Mouse (Mus musculus) liver, embryonic 16.5 days (tissue): ENCODE measurements at regions not wholly inside any gene's neighbourhood (a gene's known extent, or its start where the extent isn't known, plus 50 kb on each side); places are given as distances from the start of the nearest gene placed in this dataset.

Experiments
- ATAC-seq: fragments of 200-750 bp; cut with Nextera tagmentation; 2 replicates; pipeline ENCODE4 v1.8.0; 2017; ENCODE audit warnings: low read depth, mild to moderate bottlenecking, moderate number of reproducible peaks, moderate library complexity
- H3K27ac ChIP-seq: fragments of 300-500 bp; sonication (generic); 2 replicates; pipeline ENCODE4 v1.5.1; 2014; ENCODE audit warnings: mild to moderate bottlenecking, low read length
- H3K27me3 ChIP-seq: fragments of 300-500 bp; sonication (generic); 2 replicates; pipeline ENCODE4 v1.6.1; 2014; ENCODE audit warnings: low read depth, low read length, mixed read lengths; ENCODE audit not compliant: control insufficient read depth, insufficient read depth
- H3K36me3 ChIP-seq: fragments of 300-500 bp; sonication (generic); 2 replicates; pipeline ENCODE4 v1.6.1; 2014; ENCODE audit warnings: mild to moderate bottlenecking; ENCODE audit not compliant: control insufficient read depth, insufficient read depth
- H3K4me1 ChIP-seq: fragments of 300-500 bp; sonication (generic); 2 replicates; pipeline ENCODE4 v1.6.1; 2014; ENCODE audit warnings: low read depth, low read length, mixed read lengths; ENCODE audit not compliant: control insufficient read depth
- H3K4me2 ChIP-seq: fragments of 300-500 bp; sonication (generic); 2 replicates; pipeline ENCODE4 v1.6.1; 2014; ENCODE audit warnings: low read depth, low read length, mixed read lengths
- H3K4me3 ChIP-seq: fragments of 300-500 bp; sonication (generic); 2 replicates; pipeline ENCODE4 v1.5.1; 2014; ENCODE audit warnings: low read depth, mild to moderate bottlenecking, low read length
- H3K9ac ChIP-seq: fragments of 300-500 bp; sonication (generic); 2 replicates; pipeline ENCODE4 v1.6.1; 2014; ENCODE audit warnings: low read depth, low read length
- H3K9me3 ChIP-seq: fragments of 300-500 bp; sonication (generic); replicated peaks from 2 replicates; pipeline ENCODE4 v1.6.1; 2016; ENCODE audit warnings: low read length; ENCODE audit not compliant: control insufficient read depth
- WGBS: fragments of 180-500 bp; shearing (Covaris S2); extraction: QIAGEN DNeasy Blood & Tissue Kit; methylation state at CpG from one replicate; pipeline ENCODE4 v1.1.7; 2014; ENCODE audit not compliant: insufficient replicate concordance; 5-methylcytosine and 5-hydroxymethylcytosine counted together

- no peaks in the 10 kb centered on the region for H3K36me3 ChIP-seq
- 50% methylated on average over 21 of the region's 21 CpGs for WGBS
- no peak for ATAC-seq
Observed at GRCm38 (mm10) chr5:118841210-118842016, 280.9 kb downstream of the Med13l start.

GRCm38 (mm10) chr5:118842017-118842396 is 281.5 kb downstream of the Med13l start:
- no peak for ATAC-seq
- 45% methylated on average over 10 of the region's 10 CpGs for WGBS
- H3K4me2 ChIP-seq: no peak overlapping the region
- no peak overlapping the region for H3K27ac ChIP-seq
- no peak overlapping the region for H3K9ac ChIP-seq
- H3K9me3 ChIP-seq: no peaks in the 10 kb centered on the region
- H3K4me1 ChIP-seq: no peaks in the 10 kb centered on the region
- H3K36me3 ChIP-seq: no peaks in the 10 kb centered on the region
- H3K4me3 ChIP-seq: no peak overlapping the region
- no peaks in the 10 kb centered on the region for H3K27me3 ChIP-seq

More at GRCm38 (mm10) chr5:118841210-118842016, 280.9 kb downstream of the Med13l start:
- Histone ChIP-seq H3K9ac (no peak overlapping the region), H3K4me1 (no peaks in the 10 kb centered on the region), H3K4me2 (no peak overlapping the region), H3K9me3 (no peaks in the 10 kb centered on the region), H3K27me3 (no peaks in the 10 kb centered on the region), H3K4me3 (no peak overlapping the region), H3K27ac (no peak overlapping the region)

GRCm38 (mm10) chr5:118857001-118857400 is 296.5 kb downstream of the Med13l start:
- no peak overlapping the region for H3K4me3 ChIP-seq
- 45% methylated on average over 12 of the region's 12 CpGs for WGBS

GRCm38 (mm10) chr5:118861143-118861847 is 300.8 kb downstream of the Med13l start:
- H3K4me3 ChIP-seq: no peak overlapping the region
- H3K9ac ChIP-seq: no peak overlapping the region
- no peak overlapping the region for H3K27ac ChIP-seq
- whole genome bisulfite sequencing: 61% methylated on average over 13 of the region's 13 CpGs
- no peaks in the 10 kb centered on the region for H3K27me3 ChIP-seq
- ATAC-seq: no peak
- no peaks in the 10 kb centered on the region for H3K36me3 ChIP-seq
- no peaks in the 10 kb centered on the region for H3K9me3 ChIP-seq
- no peaks in the 10 kb centered on the region for H3K4me1 ChIP-seq
- no peak overlapping the region for H3K4me2 ChIP-seq

More at GRCm38 (mm10) chr5:118857001-118857400, 296.5 kb downstream of the Med13l start:
- H3K9ac ChIP-seq: no peak overlapping the region
- ATAC-seq: no peak
- H3K27ac ChIP-seq: no peak overlapping the region
- no peaks in the 10 kb centered on the region for H3K36me3 ChIP-seq
- no peak overlapping the region for H3K4me2 ChIP-seq
- no peaks in the 10 kb centered on the region for H3K4me1 ChIP-seq
- no peaks in the 10 kb centered on the region for H3K9me3 ChIP-seq
- H3K27me3 ChIP-seq: no peaks in the 10 kb centered on the region

GRCm38 (mm10) chr5:118867511-118867910 is 307.0 kb downstream of the Med13l start:
- Histone ChIP-seq H3K27me3 (no peaks in the 10 kb centered on the region), H3K4me2 (no peak overlapping the region), H3K9ac (no peak overlapping the region), H3K36me3 (no peaks in the 10 kb centered on the region), H3K9me3 (no peaks in the 10 kb centered on the region), H3K4me3 (no peak overlapping the region), H3K27ac (no peak overlapping the region), H3K4me1 (no peaks in the 10 kb centered on the region)
- ATAC-seq: no peak
- WGBS: 63% methylated on average over 5 of the region's 5 CpGs

GRCm38 (mm10) chr5:118869330-118869729 is 308.9 kb downstream of the Med13l start:
- ATAC-seq: no peak
- no peak overlapping the region for H3K9ac ChIP-seq
- H3K27me3 ChIP-seq: no peaks in the 10 kb centered on the region
- 72% methylated on average over 9 of the region's 9 CpGs for WGBS
- H3K4me2 ChIP-seq: no peak overlapping the region
- H3K9me3 ChIP-seq: no peaks in the 10 kb centered on the region
- no peaks in the 10 kb centered on the region for H3K4me1 ChIP-seq
- no peak overlapping the region for H3K27ac ChIP-seq
- H3K4me3 ChIP-seq: no peak overlapping the region
- H3K36me3 ChIP-seq: no peaks in the 10 kb centered on the region

GRCm38 (mm10) chr5:118873871-118874270 is 313.4 kb downstream of the Med13l start:
- no peak overlapping the region for H3K9ac ChIP-seq
- no peaks in the 10 kb centered on the region for H3K36me3 ChIP-seq
- H3K4me2 ChIP-seq: no peak overlapping the region
- no peaks in the 10 kb centered on the region for H3K4me1 ChIP-seq
- no peaks in the 10 kb centered on the region for H3K9me3 ChIP-seq
- H3K27ac ChIP-seq: no peak overlapping the region
- WGBS: 40% methylated on average over 7 of the region's 7 CpGs
- H3K27me3 ChIP-seq: peaks cover 11% of the 10 kb centered on the region
- no peak for ATAC-seq
- H3K4me3 ChIP-seq: no peak overlapping the region

- Histone ChIP-seq H3K9ac (no peak overlapping the region), H3K4me3 (no peak overlapping the region), H3K4me1 (no peaks in the 10 kb centered on the region), H3K36me3 (no peaks in the 10 kb centered on the region), H3K27ac (no peak overlapping the region), H3K4me2 (no peak overlapping the region), H3K9me3 (no peaks in the 10 kb centered on the region), H3K27me3 (peaks cover 12% of the 10 kb centered on the region)
- no peak for ATAC-seq
- WGBS: 40% methylated on average over 10 of the region's 10 CpGs
Observed at GRCm38 (mm10) chr5:118875096-118875637, 314.7 kb downstream of the Med13l start.
